Mouse (Mus musculus): ENCODE measurements around the gene Ankrd42.

The Ankrd42 gene

GRCm38 (mm10) chr7:92580491-92581207 lies 56.3 kb downstream of the Ankrd42 start:
- DNase-seq (ENCODE audit: extremely low read depth, insufficient read length, low spot score), result no peak

- DNase-seq (ENCODE audit: extremely low read depth, insufficient read length, low spot score), result no peak
These were observed 70.2 kb downstream of the Ankrd42 start for GRCm38 (mm10) chr7:92566775-92567174.

GRCm38 (mm10) chr7:92560986-92561876 lies 75.7 kb downstream of the Ankrd42 start, which contains the start of gene Ccdc90b:
Gene Ccdc90b (plus strand): TSS chr7:92561149.
- DNase-seq (ENCODE audit: extremely low read depth, insufficient read length, low spot score), result peak; percentile 76

GRCm38 (mm10) chr7:92558744-92559143 lies 78.2 kb downstream of the Ankrd42 start:
- no peak for DNase-seq (ENCODE audit: extremely low read depth, insufficient read length, low spot score)

GRCm38 (mm10) chr7:92550990-92551392 lies 86.0 kb downstream of the Ankrd42 start:
- DNase-seq (ENCODE audit: extremely low read depth, insufficient read length, low spot score), result no peak

GRCm38 (mm10) chr7:92550248-92550989 lies 86.5 kb downstream of the Ankrd42 start:
- DNase-seq (ENCODE audit: extremely low read depth, insufficient read length, low spot score), result no peak

- DNase-seq (ENCODE audit: extremely low read depth, insufficient read length, low spot score), result no peak
These were observed 90.2 kb downstream of the Ankrd42 start for GRCm38 (mm10) chr7:92546763-92547162.

- DNase-seq (ENCODE audit: extremely low read depth, insufficient read length, low spot score), result no peak
These were observed 104.4 kb downstream of the Ankrd42 start for GRCm38 (mm10) chr7:92532351-92533036.
